Mouse (Mus musculus) small intestine, adult 2 months (tissue): Measurements from ENCODE around the gene Rasgef1b.

ENCODE experiments used
- CTCF ChIP-seq: fragments of 200-500 bp; IDR thresholded peaks from 2 replicates; pipeline ENCODE4 v1.5.1; 2012; ENCODE audit warnings: low read depth, mild to moderate bottlenecking, control low read depth, inconsistent platforms, low read length, moderate library complexity, mixed read lengths; ENCODE audit not compliant: insufficient replicate concordance, insufficient read length; ENCODE audit errors: extremely low read depth
- POLR2A ChIP-seq: fragments of 200-500 bp; IDR thresholded peaks from 2 replicates; pipeline ENCODE4 v1.6.1; 2012; ENCODE audit warnings: low read depth, mild to moderate bottlenecking, control low read depth, inconsistent platforms, low read length, moderate library complexity

GRCm38 (mm10) chr5:99414293-99414692 is 314.6 kb downstream of the Rasgef1b start:
- TF ChIP-seq CTCF (no peak), POLR2A (no peak)
